Mouse (Mus musculus) splenic B cell, adult 2 months (primary cell): ENCODE results near the gene Tra2b.
"Not testable (repeated sequence)": the region's sequence is repeated elsewhere in the genome, so short reads cannot be mapped to it uniquely, and the experiment has no call there.

Experiments used
- DNase-seq: peaks from one replicate; pipeline ENCODE4 v3.0.0-alpha.2; 2011; ENCODE audit warnings: low read depth, low spot score
- H3K27me3 ChIP-seq: 2 replicates; pipeline ENCODE4 v1.6.1; 2012; ENCODE audit warnings: mild to moderate bottlenecking, low read length, moderate library complexity, mixed read lengths; ENCODE audit not compliant: control insufficient read depth, poor library complexity, insufficient read depth, severe bottlenecking
- H3K36me3 ChIP-seq: 2 replicates; pipeline ENCODE4 v1.6.1; 2012; ENCODE audit warnings: mild to moderate bottlenecking, low read length, moderate library complexity, mixed read lengths; ENCODE audit not compliant: control insufficient read depth, poor library complexity, insufficient read depth, severe bottlenecking

Tra2b gene

GRCm38 (mm10) chr16:22234535-22234934, 31.3 kb downstream of the Tra2b start:
- no peaks in the 10 kb centered on the region for H3K27me3 ChIP-seq
- no peaks in the 10 kb centered on the region for H3K36me3 ChIP-seq
- no peak for DNase-seq

- H3K36me3 ChIP-seq, DNase-seq, H3K27me3 ChIP-seq: not testable (repeated sequence)
Measured at GRCm38 (mm10) chr16:22230276-22230675, 35.5 kb downstream of the Tra2b start.

GRCm38 (mm10) chr16:22203501-22203900, 62.3 kb downstream of the Tra2b start:
- no peaks in the 10 kb centered on the region for H3K27me3 ChIP-seq
- DNase-seq, result no peak
- H3K36me3 ChIP-seq, result no peaks in the 10 kb centered on the region

GRCm38 (mm10) chr16:22201858-22202257, 63.9 kb downstream of the Tra2b start:
- DNase-seq, result no peak
- Histone ChIP-seq H3K27me3 (no peaks in the 10 kb centered on the region), H3K36me3 (no peaks in the 10 kb centered on the region)

GRCm38 (mm10) chr16:22200476-22200875, 65.3 kb downstream of the Tra2b start:
- Histone ChIP-seq H3K36me3 (no peaks in the 10 kb centered on the region), H3K27me3 (no peaks in the 10 kb centered on the region)
- no peak for DNase-seq
